Mouse (Mus musculus) megakaryocyte progenitor cell, adult 5-6 weeks (primary cell): ENCODE results near the gene Dcxr. TPM values are rescaled to one million over a fixed set of nuclear protein-coding genes. Genes with fewer than 3 reads are reported as not detected.
"Not testable (repeated sequence)": the region's sequence is repeated elsewhere in the genome, so short reads cannot be mapped to it uniquely, and the experiment has no call there.

Source experiments
- ATAC-seq: replicated peaks from 2 replicates; pipeline ENCODE4 v1.8.0; 2016; ENCODE audit warnings: mild to moderate bottlenecking, moderate TSS enrichment, inconsistent platforms; ENCODE audit not compliant: poor library complexity
- total RNA-seq, 2 experiments: library from RNA; stranded (forward) in 1 of 2; stranded (reverse) in 1 of 2; fragments of 157-497, 149-512 nt in 1 of 2; fragments of 200-1000 nt in 1 of 2; gene quantifications; 2 replicates each; pipeline versions ENCODE4 v1.2.3 to v1.2.4; 2015 to 2017

The Dcxr gene
- total RNA-seq, 2 experiments from 2014 or later, result 16.5 to 18.7 TPM

DNA sequence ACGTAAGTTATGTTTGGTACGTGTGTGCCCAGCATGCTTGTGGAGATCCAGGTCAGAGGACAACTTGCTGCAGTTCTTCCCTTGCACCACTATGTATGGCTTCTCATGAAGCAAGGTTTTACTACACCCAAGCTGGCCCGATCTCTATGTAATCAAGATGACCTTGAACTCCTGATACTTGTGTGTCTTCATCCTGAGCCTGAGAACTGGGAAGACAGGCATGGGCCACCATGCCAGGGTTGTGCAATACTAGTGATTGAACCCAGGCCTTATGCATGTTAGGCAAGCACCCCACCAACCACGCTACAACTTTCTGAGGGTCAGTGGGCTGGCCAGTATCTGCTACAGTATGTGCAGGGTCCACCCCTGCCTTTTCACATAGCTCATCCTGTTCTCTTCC lies 50.1 kb downstream of the Dcxr start:
- no peak for ATAC-seq

DNA sequence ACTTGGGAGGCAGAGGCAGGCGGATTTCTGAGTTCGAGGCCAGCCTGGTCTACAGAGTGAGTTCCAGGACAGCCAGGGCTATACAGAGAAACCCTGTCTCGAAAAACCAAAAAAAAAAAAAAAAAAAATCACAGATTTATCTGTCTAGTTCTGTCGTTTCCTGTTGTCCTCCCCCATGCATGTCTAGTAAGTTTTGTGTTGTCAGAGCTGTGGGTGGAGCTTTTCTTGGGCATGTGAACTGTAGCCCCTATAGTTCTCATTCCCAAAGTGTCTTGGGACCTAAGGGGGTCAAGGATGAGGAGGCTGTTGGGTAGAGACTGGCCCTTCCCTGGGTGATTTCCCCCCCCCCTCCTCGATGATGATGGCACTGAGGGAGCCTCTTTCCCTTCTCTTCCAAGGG lies 51.2 kb downstream of the Dcxr start:
- not testable (repeated sequence) for ATAC-seq

Other genes starting within 250 kb of the Dcxr start
- gene Mrpl12, start 242.7 kb downstream of the Dcxr start, total RNA-seq (2015), result 107 and 121 TPM in 2 replicates
- gene Mrpl12, start 242.7 kb downstream of the Dcxr start, total RNA-seq (2017), result 136 and 142 TPM in 2 replicates
- 11.9 and 14.4 TPM in 2 replicates for gene Slc25a10, start 235.4 kb downstream of the Dcxr start, total RNA-seq (2015)
- gene Slc25a10, start 235.4 kb downstream of the Dcxr start, total RNA-seq (2017), result 16.2 and 19.7 TPM in 2 replicates
- not detected in 2 replicates for gene Gcgr, start 196.6 kb downstream of the Dcxr start, total RNA-seq (2015)
- gene Gcgr, start 196.6 kb downstream of the Dcxr start, total RNA-seq (2017), result not detected in 2 replicates
- 71.6 and 75.3 TPM in 2 replicates for gene Mcrip1, start 177.6 kb downstream of the Dcxr start, total RNA-seq (2015)
- gene Mcrip1, start 177.6 kb downstream of the Dcxr start, total RNA-seq (2017), result 24.2 and 25.8 TPM in 2 replicates
- gene Ppp1r27, start 176.1 kb downstream of the Dcxr start, total RNA-seq (2015), result not detected in 2 replicates
- 1.3 TPM in 1 of 2 replicates, not detected in the other for gene Ppp1r27, start 176.1 kb downstream of the Dcxr start, total RNA-seq (2017)
- gene P4hb, start 154.0 kb downstream of the Dcxr start, total RNA-seq (2015), result 669 and 748 TPM in 2 replicates
- 1,254 and 1,320 TPM in 2 replicates for gene P4hb, start 154.0 kb downstream of the Dcxr start, total RNA-seq (2017)
- gene Arhgdia, start 145.7 kb downstream of the Dcxr start, total RNA-seq (2015), result 401 and 420 TPM in 2 replicates
- gene Arhgdia, start 145.7 kb downstream of the Dcxr start, total RNA-seq (2017), result 177 and 193 TPM in 2 replicates
- 197 and 227 TPM in 2 replicates for gene Alyref, start 128.9 kb downstream of the Dcxr start, total RNA-seq (2015)
- gene Alyref, start 128.9 kb downstream of the Dcxr start, total RNA-seq (2017), result 266 and 298 TPM in 2 replicates
- 66.2 and 67.6 TPM in 2 replicates for gene Anapc11, start 128.9 kb downstream of the Dcxr start, total RNA-seq (2015)
- 22.9 and 25.7 TPM in 2 replicates for gene Anapc11, start 128.9 kb downstream of the Dcxr start, total RNA-seq (2017)
- 0.59 TPM in 1 of 2 replicates, not detected in the other for gene Npb, start 118.8 kb downstream of the Dcxr start, total RNA-seq (2015)
- not detected in 2 replicates for gene Npb, start 118.8 kb downstream of the Dcxr start, total RNA-seq (2017)
- 15.9 and 20.2 TPM in 2 replicates for gene Pcyt2, start 109.3 kb downstream of the Dcxr start, total RNA-seq (2015)
- 23.8 and 24.5 TPM in 2 replicates for gene Pcyt2, start 109.3 kb downstream of the Dcxr start, total RNA-seq (2017)
- gene Sirt7, start 102.0 kb downstream of the Dcxr start, total RNA-seq (2015), result 22.9 and 24.2 TPM in 2 replicates
- 60.4 and 63.4 TPM in 2 replicates for gene Sirt7, start 102.0 kb downstream of the Dcxr start, total RNA-seq (2017)
- 15.0 and 16.4 TPM in 2 replicates for gene Mafg, start 93.7 kb downstream of the Dcxr start, total RNA-seq (2015)
- gene Mafg, start 93.7 kb downstream of the Dcxr start, total RNA-seq (2017), result 24.2 and 29.5 TPM in 2 replicates
- gene Pycr1, start 83.5 kb downstream of the Dcxr start, total RNA-seq (2015), result 9.8 and 10.3 TPM in 2 replicates
- gene Pycr1, start 83.5 kb downstream of the Dcxr start, total RNA-seq (2017), result 5.1 and 6.2 TPM in 2 replicates
- 1.3 and 1.5 TPM in 2 replicates for gene Myadml2, start 79.1 kb downstream of the Dcxr start, total RNA-seq (2015)
- 4.0 TPM in 1 of 2 replicates, not detected in the other for gene Myadml2, start 79.1 kb downstream of the Dcxr start, total RNA-seq (2017)
- gene Notum, start 66.1 kb downstream of the Dcxr start, total RNA-seq (2015), result not detected in 2 replicates
- gene Notum, start 66.1 kb downstream of the Dcxr start, total RNA-seq (2017), result not detected in 2 replicates
- gene Aspscr1, start 54.3 kb downstream of the Dcxr start, total RNA-seq (2015), result 39.6 and 54.6 TPM in 2 replicates
- 33.7 and 46.6 TPM in 2 replicates for gene Aspscr1, start 54.3 kb downstream of the Dcxr start, total RNA-seq (2017)
- 116 and 136 TPM in 2 replicates for gene Cenpx, start 13.5 kb downstream of the Dcxr start, total RNA-seq (2015)
- 100 and 106 TPM in 2 replicates for gene Cenpx, start 13.5 kb downstream of the Dcxr start, total RNA-seq (2017)
- gene Lrrc45, start 13.4 kb downstream of the Dcxr start, total RNA-seq (2015), result 10.6 and 11.0 TPM in 2 replicates
- gene Lrrc45, start 13.4 kb downstream of the Dcxr start, total RNA-seq (2017), result 37.6 and 42.3 TPM in 2 replicates
- 0.44 and 0.76 TPM in 2 replicates for gene Rac3, start 5.8 kb downstream of the Dcxr start, total RNA-seq (2015)
- 0.25 TPM in 1 of 2 replicates, not detected in the other for gene Rac3, start 5.8 kb downstream of the Dcxr start, total RNA-seq (2017)
- gene Cbr2, start 4.8 kb upstream of the Dcxr start, total RNA-seq (2015), result not detected in 2 replicates
- gene Cbr2, start 4.8 kb upstream of the Dcxr start, total RNA-seq (2017), result 1.3 TPM in 1 of 2 replicates, not detected in the other
- 28.6 and 31.3 TPM in 2 replicates for gene Hmga1b, start 35.5 kb upstream of the Dcxr start, total RNA-seq (2015)
- gene Hmga1b, start 35.5 kb upstream of the Dcxr start, total RNA-seq (2017), result 20.6 and 25.8 TPM in 2 replicates
- gene Rfng, start 56.9 kb upstream of the Dcxr start, total RNA-seq (2015), result 11.6 and 12.2 TPM in 2 replicates
- gene Rfng, start 56.9 kb upstream of the Dcxr start, total RNA-seq (2017), result 2.7 and 5.2 TPM in 2 replicates
- gene Gps1, start 57.0 kb upstream of the Dcxr start, total RNA-seq (2015), result 81.2 and 99.9 TPM in 2 replicates
- gene Gps1, start 57.0 kb upstream of the Dcxr start, total RNA-seq (2017), result 90.0 and 93.4 TPM in 2 replicates
- gene Dus1l, start 69.1 kb upstream of the Dcxr start, total RNA-seq (2015), result 65.0 and 77.7 TPM in 2 replicates
- 53.8 and 60.4 TPM in 2 replicates for gene Dus1l, start 69.1 kb upstream of the Dcxr start, total RNA-seq (2017)
- gene Fasn, start 97.3 kb upstream of the Dcxr start, total RNA-seq (2015), result 44.3 and 66.8 TPM in 2 replicates
- 32.9 and 36.1 TPM in 2 replicates for gene Fasn, start 97.3 kb upstream of the Dcxr start, total RNA-seq (2017)
- gene Ccdc57, start 205.6 kb upstream of the Dcxr start, total RNA-seq (2015), result 4.5 and 6.4 TPM in 2 replicates
- 6.4 and 8.4 TPM in 2 replicates for gene Ccdc57, start 205.6 kb upstream of the Dcxr start, total RNA-seq (2017)
- gene Slc16a3, start 221.2 kb upstream of the Dcxr start, total RNA-seq (2015), result 4.4 and 5.3 TPM in 2 replicates
- 6.0 and 7.5 TPM in 2 replicates for gene Slc16a3, start 221.2 kb upstream of the Dcxr start, total RNA-seq (2017)